Mouse (Mus musculus) midbrain, embryonic 10.5 days (tissue): ENCODE data around the gene Copg1. TPM values are rescaled to one million over a fixed set of nuclear protein-coding genes. Genes with fewer than 3 reads are reported as not detected.
"Not testable (repeated sequence)": the region's sequence is repeated elsewhere in the genome, so short reads cannot be mapped to it uniquely, and the experiment has no call there.

ENCODE experiments used
- DNase-seq: peaks from one replicate; pipeline ENCODE4 v3.0.0-alpha.2; 2017; ENCODE audit warnings: low spot score
- H3K27ac ChIP-seq: fragments of 300-500 bp; sonication (generic); replicated peaks from 2 replicates; pipeline ENCODE4 v1.5.1; 2016; ENCODE audit warnings: mild to moderate bottlenecking
- H3K27me3 ChIP-seq: fragments of 300-500 bp; sonication (generic); 2 replicates; pipeline ENCODE4 v1.6.1; 2016; ENCODE audit warnings: low read depth, mild to moderate bottlenecking; ENCODE audit not compliant: poor library complexity, severe bottlenecking
- H3K36me3 ChIP-seq: fragments of 300-500 bp; sonication (generic); 2 replicates; pipeline ENCODE4 v1.6.1; 2016; ENCODE audit warnings: mild to moderate bottlenecking, moderate library complexity
- H3K4me1 ChIP-seq: fragments of 300-500 bp; sonication (generic); 2 replicates; pipeline ENCODE4 v1.6.1; 2016
- H3K4me3 ChIP-seq: fragments of 300-500 bp; sonication (generic); 2 replicates; pipeline ENCODE4 v1.5.1; 2016; ENCODE audit warnings: mild to moderate bottlenecking, moderate library complexity
- H3K9me3 ChIP-seq: fragments of 300-500 bp; sonication (generic); replicated peaks from 2 replicates; pipeline ENCODE4 v1.6.1; 2016; ENCODE audit warnings: mild to moderate bottlenecking
- WGBS: fragments of 180-500 bp; shearing (Covaris S2); methylation state at CpG from one replicate; pipeline ENCODE4 v1.1.7; 2016; 5-methylcytosine and 5-hydroxymethylcytosine counted together
- polyA plus RNA-seq: library from polyadenylated mRNA; unstranded; fragments of >200 nt; fragmentation: Nextera tagmentation; extraction: Ambion mirVana; gene quantifications from 2 replicates; pipeline ENCODE4 v1.2.1, GENCODE M21; 2016

The Copg1 gene
- polyA plus RNA-seq, 1 experiment from 2014 or later, result 150 TPM

DNA sequence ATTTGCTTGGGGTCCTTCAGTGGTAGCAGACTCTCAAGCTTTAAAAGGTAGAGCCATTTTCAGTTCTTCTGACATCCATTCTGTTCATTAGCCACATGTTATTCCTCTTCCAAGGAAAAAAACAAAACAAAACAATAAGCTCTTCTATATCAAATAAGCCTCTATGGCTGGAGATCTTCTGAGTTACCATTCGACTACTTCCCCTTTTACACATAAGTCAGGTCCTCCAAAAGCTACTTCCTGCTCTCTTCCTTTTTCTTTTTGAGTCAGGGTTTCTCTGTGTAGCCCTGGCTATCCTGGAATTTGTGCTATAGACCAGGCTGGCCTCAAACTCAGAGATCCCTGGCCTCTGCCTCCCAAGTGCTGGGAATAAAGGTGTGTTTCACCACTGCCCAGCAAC, 36.0 kb downstream of the Copg1 start:
- no peak overlapping the region for H3K4me3 ChIP-seq
- DNase-seq, result no peak
- H3K27me3 ChIP-seq, result no peaks in the 10 kb centered on the region
- no peaks in the 10 kb centered on the region for H3K4me1 ChIP-seq
- H3K36me3 ChIP-seq, result peaks cover 81% of the 10 kb centered on the region
- H3K27ac ChIP-seq, result no peak overlapping the region
- 95% methylated on average over 1 of the region's 1 CpGs for WGBS
- no peaks in the 10 kb centered on the region for H3K9me3 ChIP-seq

DNA sequence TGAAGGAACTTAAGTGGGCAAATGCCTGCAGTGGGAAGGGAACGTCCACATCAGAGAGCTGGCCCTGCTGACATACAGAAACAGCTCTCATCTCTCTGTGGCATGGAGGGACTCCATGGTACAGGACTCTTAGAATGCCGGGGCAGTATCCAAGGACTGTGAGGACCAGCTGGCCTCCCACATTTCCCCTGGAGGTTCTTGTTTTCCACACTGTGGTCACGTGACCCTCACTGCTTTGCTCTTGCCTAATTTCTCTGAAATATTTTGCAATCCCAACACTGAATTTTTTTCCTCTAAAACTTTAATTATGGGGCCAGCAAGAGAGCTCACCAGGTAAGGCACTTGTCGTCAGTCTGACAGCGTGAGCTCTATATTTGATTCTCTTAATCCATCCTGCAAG, 47.4 kb downstream of the Copg1 start:
- H3K27me3 ChIP-seq, result no peaks in the 10 kb centered on the region
- WGBS, result 91% methylated on average over 5 of the region's 5 CpGs
- no peak for DNase-seq
- H3K4me3 ChIP-seq, result no peak overlapping the region
- H3K27ac ChIP-seq, result no peak overlapping the region
- H3K9me3 ChIP-seq, result peaks cover 7% of the 10 kb centered on the region; the same call in 1 of the 2 replicates
- H3K4me1 ChIP-seq, result peaks cover 9% of the 10 kb centered on the region
- peaks cover 63% of the 10 kb centered on the region for H3K36me3 ChIP-seq

GRCm38 (mm10) chr6:87937178-87937788, 49.7 kb downstream of the Copg1 start:
- 46% methylated on average over 19 of the region's 19 CpGs for WGBS
- Histone ChIP-seq H3K9me3 (no peaks in the 10 kb centered on the region), H3K27me3 (no peaks in the 10 kb centered on the region), H3K36me3 (peaks cover 44% of the 10 kb centered on the region), H3K4me1 (peaks cover 9% of the 10 kb centered on the region), H3K27ac (peak overlapping the region; percentile 76), H3K4me3 (no peak overlapping the region)
- DNase-seq, result peak; percentile 74

- Histone ChIP-seq H3K36me3 (peaks cover 28% of the 10 kb centered on the region), H3K27ac (no peak overlapping the region), H3K27me3 (no peaks in the 10 kb centered on the region), H3K4me1 (peaks cover 9% of the 10 kb centered on the region), H3K9me3 (no peaks in the 10 kb centered on the region), H3K4me3 (no peak overlapping the region)
- DNase-seq, result no peak
- WGBS, result 91% methylated on average over 3 of the region's 3 CpGs
These were observed 51.3 kb downstream of the Copg1 start for GRCm38 (mm10) chr6:87938941-87939340.

DNA sequence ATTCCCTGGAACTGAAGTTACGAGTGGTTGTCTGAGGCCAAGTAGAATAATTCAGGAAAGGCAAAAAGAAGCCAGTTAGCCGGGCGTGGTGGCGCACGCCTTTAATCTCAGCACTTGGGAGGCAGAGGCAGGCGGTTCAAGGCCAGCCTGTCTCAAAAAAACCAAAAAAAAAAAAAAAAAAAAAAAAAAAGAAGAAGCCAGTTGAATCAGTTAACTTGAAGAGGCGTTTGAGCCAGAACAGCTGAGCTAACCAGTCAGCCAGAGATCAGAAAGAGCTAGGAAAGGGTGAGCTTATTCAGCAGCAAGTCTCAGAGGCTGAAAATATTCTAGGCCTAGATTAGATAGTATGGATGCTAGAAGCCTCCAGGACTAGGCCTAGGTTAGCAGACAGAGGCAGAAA, 54.6 kb downstream of the Copg1 start:
- 85% methylated on average over 7 of the region's 7 CpGs for WGBS
- no peak overlapping the region for H3K27ac ChIP-seq
- no peak for DNase-seq

GRCm38 (mm10) chr6:87962457-87962856, 74.8 kb downstream of the Copg1 start:
- peaks cover 17% of the 10 kb centered on the region for H3K9me3 ChIP-seq
- WGBS, result 78% methylated on average over 4 of the region's 4 CpGs

More for the DNA sequence above, 54.6 kb downstream of the Copg1 start:
- H3K36me3 ChIP-seq, result no peaks in the 10 kb centered on the region
- H3K4me3 ChIP-seq, result no peak overlapping the region
- no peaks in the 10 kb centered on the region for H3K27me3 ChIP-seq
- H3K9me3 ChIP-seq, result peaks cover 7% of the 10 kb centered on the region; the same call in 1 of the 2 replicates
- peaks cover 7% of the 10 kb centered on the region for H3K4me1 ChIP-seq

More at GRCm38 (mm10) chr6:87962457-87962856, 74.8 kb downstream of the Copg1 start:
- H3K36me3 ChIP-seq, H3K27ac ChIP-seq, H3K27me3 ChIP-seq, H3K4me1 ChIP-seq, H3K4me3 ChIP-seq, DNase-seq: not testable (repeated sequence)

Other genes with a start within 250 kb of the Copg1 start
- gene Aplf, start 215.6 kb upstream of the Copg1 start, polyA plus RNA-seq, result 13.2 and 13.8 TPM in 2 replicates
- gene Efcc1, start 156.9 kb upstream of the Copg1 start, polyA plus RNA-seq, result 5.4 and 7.2 TPM in 2 replicates
- 2.8 and 3.4 TPM in 2 replicates for gene Gp9, start 109.7 kb upstream of the Copg1 start, polyA plus RNA-seq
- 5.8 and 8.4 TPM in 2 replicates for gene Rab43, start 75.7 kb upstream of the Copg1 start, polyA plus RNA-seq
- 2.7 and 4.4 TPM in 2 replicates for gene Gm45140, start 52.0 kb upstream of the Copg1 start, polyA plus RNA-seq
- gene Isy1, start 49.0 kb upstream of the Copg1 start, polyA plus RNA-seq, result 62.4 and 69.1 TPM in 2 replicates
- 1,252 and 1,396 TPM in 2 replicates for gene Cnbp, start 36.7 kb upstream of the Copg1 start, polyA plus RNA-seq
- gene Hmces, start 26.1 kb downstream of the Copg1 start, polyA plus RNA-seq, result 53.8 and 56.8 TPM in 2 replicates
- gene H1fx, start 93.8 kb downstream of the Copg1 start, polyA plus RNA-seq, result 20.3 and 22.1 TPM in 2 replicates
- gene Rab7, start 157.5 kb downstream of the Copg1 start, polyA plus RNA-seq, result 215 and 225 TPM in 2 replicates
- 284 and 305 TPM in 2 replicates for gene Rpn1, start 196.7 kb downstream of the Copg1 start, polyA plus RNA-seq